Mouse (Mus musculus) midbrain, embryonic 11.5 days (tissue): Measurements from ENCODE around the gene Tyk2. TPM values are rescaled to one million over a fixed set of nuclear protein-coding genes. Genes with fewer than 3 reads are reported as not detected.

Experiments used
- ATAC-seq: fragments of 200-750 bp; cut with Nextera tagmentation; 2 replicates; pipeline ENCODE4 v1.8.0; 2017; ENCODE audit warnings: moderate TSS enrichment, moderate library complexity; ENCODE audit not compliant: low FRiP score
- DNase-seq: peaks from one replicate; pipeline ENCODE4 v3.0.0; 2015; ENCODE audit warnings: low spot score; ENCODE audit errors: missing footprints
- H3K27ac ChIP-seq: fragments of 300-500 bp; sonication (generic); 2 replicates; pipeline ENCODE4 v1.5.1; 2014; ENCODE audit warnings: low read depth, low read length
- H3K27me3 ChIP-seq: fragments of 300-500 bp; sonication (generic); 2 replicates; pipeline ENCODE4 v1.6.1; 2014; ENCODE audit warnings: mild to moderate bottlenecking, low read length, moderate library complexity, mixed read lengths; ENCODE audit not compliant: control insufficient read depth, insufficient read depth
- H3K36me3 ChIP-seq: fragments of 300-500 bp; sonication (generic); 2 replicates; pipeline ENCODE4 v1.6.1; 2014; ENCODE audit warnings: mild to moderate bottlenecking, low read length, moderate library complexity, mixed read lengths; ENCODE audit not compliant: control insufficient read depth, insufficient read depth
- H3K4me1 ChIP-seq: fragments of 300-500 bp; sonication (generic); 2 replicates; pipeline ENCODE4 v1.6.1; 2014; ENCODE audit warnings: low read length; ENCODE audit not compliant: control insufficient read depth, insufficient read depth
- H3K4me2 ChIP-seq: fragments of 300-500 bp; sonication (generic); 2 replicates; pipeline ENCODE4 v1.6.1; 2014; ENCODE audit warnings: mild to moderate bottlenecking, moderate library complexity
- H3K4me3 ChIP-seq: fragments of 300-500 bp; sonication (generic); 2 replicates; pipeline ENCODE4 v1.5.1; 2014; ENCODE audit warnings: low read depth, low read length
- H3K9ac ChIP-seq: fragments of 300-500 bp; sonication (generic); 2 replicates; pipeline ENCODE4 v1.6.1; 2014; ENCODE audit warnings: low read length
- H3K9me3 ChIP-seq: fragments of 300-500 bp; sonication (generic); 2 replicates; pipeline ENCODE4 v1.6.1; 2016; ENCODE audit warnings: low read length; ENCODE audit not compliant: control insufficient read depth
- WGBS: fragments of 180-500 bp; shearing (Covaris S2); extraction: QIAGEN DNeasy Blood & Tissue Kit; methylation state at CpG from one replicate; pipeline ENCODE4 v1.1.7; 2014; 5-methylcytosine and 5-hydroxymethylcytosine counted together
- polyA plus RNA-seq: library from polyadenylated mRNA; unstranded; fragments of >200 nt; fragmentation: Nextera tagmentation; extraction: Ambion mirVana; gene quantifications from 2 replicates; pipeline ENCODE4 v1.2.1, GENCODE M21; 2014

Tyk2 gene
- polyA plus RNA-seq, 1 experiment from 2014 or later = 6.1 TPM

DNA sequence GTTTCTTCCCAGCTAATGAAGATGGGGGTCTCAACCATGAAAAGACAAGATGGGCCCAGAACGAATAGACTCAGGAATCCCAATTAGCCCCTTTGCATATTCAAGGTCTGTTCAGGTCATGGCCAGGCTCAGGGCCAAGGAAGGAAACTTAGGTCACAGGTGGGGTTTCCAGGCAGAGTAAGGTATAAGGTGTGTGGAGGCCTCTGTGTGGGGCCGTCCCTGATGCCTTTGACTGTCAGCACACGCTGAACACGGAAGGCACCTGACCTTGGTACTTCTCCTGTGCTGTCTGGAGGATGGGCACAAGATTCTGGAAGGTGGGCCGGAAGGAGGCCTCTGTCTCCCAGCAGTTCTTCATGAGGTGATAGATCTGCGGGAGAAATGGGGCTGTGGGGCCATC is 26.2 kb downstream of the Tyk2 start:
- Histone ChIP-seq H3K9ac (no peak overlapping the region), H3K27ac (no peak overlapping the region), H3K9me3 (no peaks in the 10 kb centered on the region), H3K4me3 (no peak overlapping the region), H3K36me3 (no peaks in the 10 kb centered on the region), H3K27me3 (no peaks in the 10 kb centered on the region), H3K4me1 (peaks cover 4% of the 10 kb centered on the region; the same call in 1 of the 2 replicates), H3K4me2 (no peak overlapping the region)
- ATAC-seq (no peak), DNase-seq (no peak)
- 92% methylated on average over 6 of the region's 6 CpGs for WGBS

DNA sequence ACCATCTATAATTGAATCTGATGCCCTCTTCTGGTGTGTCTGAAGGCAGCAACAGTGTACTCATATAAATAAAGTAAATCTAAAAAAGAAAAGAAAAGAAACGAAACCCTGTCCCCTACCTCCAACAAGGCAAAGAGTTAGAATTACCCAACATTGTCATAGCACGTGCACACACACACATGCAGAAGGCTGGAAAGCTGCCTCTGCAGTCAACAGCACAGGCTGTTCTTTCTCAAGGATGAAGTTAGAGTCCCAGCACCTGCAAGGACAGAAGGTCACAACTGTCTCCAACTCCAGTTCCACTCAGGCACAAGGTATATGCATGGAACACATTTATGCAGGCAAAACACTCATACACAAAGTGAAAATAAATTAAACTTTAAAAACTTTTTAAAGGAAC is 29.0 kb downstream of the Tyk2 start:
- Histone ChIP-seq H3K27ac (no peak overlapping the region), H3K4me3 (no peak overlapping the region), H3K9ac (no peak overlapping the region), H3K9me3 (no peaks in the 10 kb centered on the region), H3K4me2 (no peak overlapping the region), H3K4me1 (peaks cover 4% of the 10 kb centered on the region; the same call in 1 of the 2 replicates), H3K36me3 (no peaks in the 10 kb centered on the region), H3K27me3 (no peaks in the 10 kb centered on the region)
- no peak for DNase-seq
- no peak for ATAC-seq
- 90% methylated on average over 2 of the region's 2 CpGs for WGBS

DNA sequence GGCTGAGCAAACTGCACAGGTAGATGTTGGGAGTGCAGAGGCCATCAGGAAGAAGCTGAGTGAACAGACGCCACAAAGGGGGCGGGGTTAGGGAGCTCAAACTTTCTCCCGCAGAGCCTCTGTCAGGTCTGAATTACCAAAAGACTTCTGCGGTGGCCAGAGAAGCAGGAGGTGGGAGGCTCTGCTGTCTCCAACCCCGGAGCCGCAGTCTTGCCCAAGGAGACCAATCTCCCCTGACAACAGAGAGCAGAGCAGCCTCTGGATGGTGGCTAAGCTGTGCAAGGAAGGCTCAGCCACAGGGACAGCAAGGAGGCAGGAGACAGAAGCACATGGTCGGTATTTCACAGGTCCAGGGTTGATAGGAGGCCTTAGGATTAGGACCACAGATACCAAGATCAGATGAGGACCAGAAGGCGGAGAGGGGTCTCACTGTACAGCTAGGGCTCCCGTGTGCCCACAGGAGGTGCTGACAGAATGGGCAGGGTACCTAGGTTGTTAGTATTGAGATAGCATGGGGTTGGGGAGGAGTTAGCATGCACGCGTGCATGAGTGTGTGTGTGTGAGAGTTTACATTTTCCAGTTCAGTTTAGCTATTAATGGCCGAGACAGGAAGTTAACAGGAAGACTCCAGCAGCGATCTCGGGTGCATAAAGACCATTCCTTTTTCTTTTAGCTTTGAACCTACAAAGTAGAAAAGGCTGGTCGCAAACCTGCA is 30.4 kb downstream of the Tyk2 start:
- 39% methylated on average over 15 of the region's 15 CpGs for WGBS
- Histone ChIP-seq H3K9ac (no peak overlapping the region), H3K4me1 (peaks cover 4% of the 10 kb centered on the region; the same call in 1 of the 2 replicates), H3K4me2 (no peak overlapping the region), H3K36me3 (no peaks in the 10 kb centered on the region), H3K9me3 (no peaks in the 10 kb centered on the region), H3K27me3 (no peaks in the 10 kb centered on the region), H3K27ac (no peak overlapping the region), H3K4me3 (no peak overlapping the region)
- ATAC-seq (no peak), DNase-seq (peak; percentile 85)

DNA sequence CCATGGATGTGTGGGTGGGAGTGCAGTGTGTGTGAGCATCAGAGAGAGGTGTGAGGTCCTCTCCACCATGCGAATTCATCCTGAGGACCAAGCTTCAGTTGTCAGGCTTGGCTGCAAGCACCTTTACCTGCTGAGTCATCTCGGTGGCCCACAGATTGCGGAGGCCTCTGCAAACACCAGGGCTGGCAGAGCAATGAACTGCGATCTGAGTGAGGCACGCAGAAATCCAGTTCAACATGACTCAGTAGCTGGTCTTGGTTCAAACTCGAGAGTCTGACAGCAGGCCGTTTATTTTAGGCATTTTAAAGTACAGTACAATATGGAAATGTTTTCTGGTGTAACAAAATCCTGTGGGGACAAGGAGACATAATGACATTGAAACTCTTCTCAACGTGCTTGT is 33.2 kb downstream of the Tyk2 start:
- Histone ChIP-seq H3K36me3 (no peaks in the 10 kb centered on the region; the same call in 1 of the 2 replicates), H3K27ac (no peak overlapping the region), H3K27me3 (no peaks in the 10 kb centered on the region), H3K9me3 (no peaks in the 10 kb centered on the region), H3K4me3 (no peak overlapping the region), H3K4me1 (peaks cover 4% of the 10 kb centered on the region; the same call in 1 of the 2 replicates), H3K4me2 (no peak overlapping the region), H3K9ac (no peak overlapping the region)
- no peak for ATAC-seq
- 87% methylated on average over 8 of the region's 8 CpGs for WGBS
- DNase-seq = no peak

DNA sequence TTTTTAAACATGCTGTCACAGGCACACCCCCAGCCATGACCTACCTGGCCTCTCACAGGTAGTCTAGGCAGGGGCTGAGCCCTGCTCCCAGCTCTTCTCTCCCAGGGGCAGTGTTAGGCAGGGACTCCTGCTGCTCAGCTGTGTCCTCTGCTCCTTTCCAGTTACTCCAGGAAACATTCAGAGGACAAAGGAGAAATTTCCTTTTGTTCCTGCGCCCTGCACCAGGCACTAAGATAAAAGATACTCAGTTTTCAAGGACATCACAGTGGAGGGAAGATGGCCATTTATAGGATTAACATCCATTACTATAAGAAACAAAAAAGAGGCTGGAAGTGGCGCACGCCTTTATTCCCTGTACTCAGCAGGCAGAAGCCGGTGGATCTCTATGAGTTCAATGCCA is 35.1 kb downstream of the Tyk2 start:
- no peak overlapping the region for H3K27ac ChIP-seq
- 84% methylated on average over 4 of the region's 4 CpGs for WGBS
- ATAC-seq = no peak
- no peak overlapping the region for H3K4me2 ChIP-seq
- H3K4me3 ChIP-seq = no peak overlapping the region
- no peaks in the 10 kb centered on the region for H3K27me3 ChIP-seq
- DNase-seq = no peak
- no peaks in the 10 kb centered on the region; the same call in 1 of the 2 replicates for H3K36me3 ChIP-seq
- no peak overlapping the region for H3K9ac ChIP-seq
- peaks cover 8% of the 10 kb centered on the region for H3K4me1 ChIP-seq
- no peaks in the 10 kb centered on the region for H3K9me3 ChIP-seq

DNA sequence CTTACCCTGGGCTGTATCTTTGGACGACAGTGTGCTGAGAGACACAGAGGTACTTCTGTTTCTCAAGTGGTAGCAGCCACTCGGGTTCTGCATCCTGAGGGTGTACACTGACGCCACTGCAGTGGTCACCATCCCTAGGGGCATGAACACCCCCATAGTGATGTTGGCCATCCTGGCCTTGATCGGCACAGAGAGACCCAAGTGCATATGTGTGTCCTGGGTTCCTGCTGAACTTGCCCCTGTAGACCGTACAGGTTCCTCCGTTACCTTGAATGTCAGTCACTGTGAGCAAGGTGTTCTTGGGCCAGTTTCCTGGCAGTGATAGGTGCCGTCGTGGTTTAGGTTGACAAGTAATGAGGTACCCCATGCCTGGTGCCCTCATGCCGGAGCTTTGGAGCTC is 37.6 kb downstream of the Tyk2 start:
- WGBS = 93% methylated on average over 9 of the region's 9 CpGs
- Histone ChIP-seq H3K27me3 (no peaks in the 10 kb centered on the region), H3K9me3 (no peaks in the 10 kb centered on the region), H3K27ac (no peak overlapping the region), H3K9ac (no peak overlapping the region), H3K4me2 (no peak overlapping the region), H3K4me3 (no peak overlapping the region), H3K4me1 (peaks cover 12% of the 10 kb centered on the region), H3K36me3 (peaks cover 8% of the 10 kb centered on the region; the same call in 1 of the 2 replicates)
- DNase-seq (no peak), ATAC-seq (no peak)

DNA sequence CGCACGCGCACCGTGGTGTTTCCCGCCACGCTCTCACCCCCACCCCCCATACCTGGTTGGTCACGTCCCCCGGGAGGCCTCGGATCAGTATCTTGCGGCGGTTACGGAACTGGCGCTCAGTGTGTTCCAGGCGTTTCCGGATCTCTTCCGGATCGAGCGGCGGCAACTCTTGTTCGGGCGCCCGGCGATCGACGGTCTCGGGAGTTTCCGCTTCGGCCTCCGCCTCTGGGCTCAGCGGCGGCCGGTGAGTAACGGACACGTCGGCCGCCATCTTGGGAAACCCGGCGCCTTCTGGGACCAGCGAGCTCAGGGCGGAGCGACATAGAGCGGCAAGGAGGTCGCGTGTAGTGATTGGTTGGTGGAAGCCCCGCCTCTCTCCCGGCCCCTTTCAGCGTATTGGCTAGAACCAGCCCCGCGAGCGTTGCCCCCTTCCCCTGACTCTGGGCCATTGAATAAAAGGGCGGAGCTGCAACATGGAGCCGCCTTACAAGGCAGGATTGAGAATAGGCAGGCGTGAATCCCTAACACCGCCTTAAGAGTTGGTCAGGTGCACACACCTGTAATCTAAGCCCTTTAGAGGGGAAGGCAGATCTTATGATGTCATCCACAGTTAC is 39.2 kb downstream of the Tyk2 start, which contains the start of the genes Gm38431 and Raver1:
Gm38431 (minus strand) TSS at position 291 of the 614 bp plus-strand sequence.
Raver1 (minus strand) TSS at position 302 of the 614 bp plus-strand sequence.
- peak; percentile 100 for ATAC-seq
- peak within 1 kb of the TSS; percentile 71 for H3K27ac ChIP-seq
- peak; percentile 99 for DNase-seq
- H3K4me3 ChIP-seq = peak within 1 kb of the TSS; percentile 76
- H3K4me1 ChIP-seq = peaks cover 12% of the 10 kb centered on the region
- no peaks in the 10 kb centered on the region for H3K9me3 ChIP-seq
- under 1% methylated on average over 54 of the region's 54 CpGs for whole genome bisulfite sequencing
- no peaks in the 10 kb centered on the region for H3K27me3 ChIP-seq
- peaks cover 11% of the 10 kb centered on the region; the same call in 1 of the 2 replicates for H3K36me3 ChIP-seq
- peak within 1 kb of the TSS; percentile 89 for H3K4me2 ChIP-seq
- peak within 1 kb of the TSS; percentile 89 for H3K9ac ChIP-seq

DNA sequence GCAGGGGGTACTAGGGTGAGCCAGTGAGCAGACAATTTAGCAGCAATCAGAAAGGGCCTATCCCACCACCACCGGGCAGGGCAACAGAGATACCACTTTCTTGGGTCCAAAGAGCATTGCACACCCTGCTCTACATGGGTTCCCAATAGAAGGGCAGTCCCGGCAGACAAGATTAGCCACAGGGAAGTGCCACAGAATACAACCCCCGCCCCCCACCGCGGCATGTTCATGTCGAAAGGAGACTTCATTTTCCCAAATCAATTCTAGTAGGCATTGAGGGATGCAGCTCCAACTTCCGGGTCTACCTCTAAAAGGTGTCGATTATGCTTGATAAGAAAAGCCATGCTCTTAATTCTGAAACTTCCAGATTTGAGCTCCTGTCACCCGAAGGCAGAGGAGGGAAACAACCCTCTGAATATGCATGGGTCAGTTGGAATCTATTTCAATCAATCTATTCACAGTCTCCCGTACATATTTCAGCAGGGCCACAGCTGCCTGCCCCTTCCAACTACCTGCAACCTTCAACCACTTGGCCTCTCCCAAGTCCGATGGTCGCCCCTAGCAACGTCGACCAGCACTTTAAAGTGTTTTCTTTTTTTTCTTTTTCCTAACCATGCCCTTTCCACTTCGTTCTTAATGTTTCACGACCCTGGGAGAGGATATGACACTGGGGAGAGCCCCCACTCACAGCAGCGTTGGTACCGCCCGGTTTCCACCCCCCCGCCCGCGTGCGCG is 39.9 kb downstream of the Tyk2 start:
- Histone ChIP-seq H3K4me3 (peak overlapping the region; percentile 76), H3K27ac (peak overlapping the region; percentile 71), H3K4me2 (peak overlapping the region; percentile 89), H3K27me3 (no peaks in the 10 kb centered on the region), H3K9ac (peak overlapping the region; percentile 89), H3K9me3 (no peaks in the 10 kb centered on the region), H3K4me1 (peaks cover 12% of the 10 kb centered on the region), H3K36me3 (peaks cover 15% of the 10 kb centered on the region; the same call in 1 of the 2 replicates)
- 3% methylated on average over 24 of the region's 24 CpGs for WGBS
- peak; percentile 26 for ATAC-seq
- DNase-seq = peak; percentile 88
